8 mouse cellular contexts compared by ENCODE assay signal in genomic region chr4:128688976-128689375, GRCm38 (mm10). TPM values are rescaled to one million over a fixed set of nuclear protein-coding genes. Genes with fewer than 3 reads are reported as not detected.
DNase-seq lines count a peak whose midpoint lies in the region.

No protein-coding gene starts in this region.

- H3K9me3 ChIP-seq in forebrain, embryonic 10.5 days, result peaks cover 7% of the 10 kb centered on the region; the same call in 1 of the 2 replicates

- H3K27ac ChIP-seq in forebrain, embryonic 10.5 days, result peak overlapping the region; percentile 6; the same call in 1 of the 2 replicates

- no peaks in the 10 kb centered on the region for H3K27me3 ChIP-seq in forebrain, embryonic 10.5 days (ENCODE audit: poor library complexity, severe bottlenecking)

- peaks cover 60% of the 10 kb centered on the region for H3K4me1 ChIP-seq in forebrain, embryonic 10.5 days

- H3K36me3 ChIP-seq in forebrain, embryonic 10.5 days (replicated peaks), result no peaks in the 10 kb centered on the region

- H3K4me3 ChIP-seq in forebrain, embryonic 10.5 days, result no peak overlapping the region

- DNase-seq in MEL-GATA-1-ER (ENCODE audit: extremely low read depth, low read depth), result peak; percentile 43
- no peak for DNase-seq in forebrain, embryonic 10.5 days (ENCODE audit: extremely low spot score, low spot score)
- peak; percentile 63 for DNase-seq in layer of hippocampus, adult 8-10 months (ENCODE audit: low spot score in 2 of 2)
- DNase-seq in naive thymus-derived CD4-positive, alpha-beta T cell, adult 2 months (ENCODE audit: low read depth), result peak; percentile 67
- DNase-seq in kidney, postnatal 36 days, result no peak
- DNase-seq in embryo, embryonic 9.5 days (ENCODE audit: extremely low spot score), result no peak
- DNase-seq in ovary, adult 18-20 months (ENCODE audit: low spot score), result no peak
- DNase-seq in cerebellum, adult 18-20 months, result no peak

- WGBS in forebrain, embryonic 10.5 days, result 89% methylated on average over 9 of the region's 9 CpGs

RNA-seq across cellular contexts. Expression of gene Phc2, which starts 34.5 kb away (rescaled TPM):
- 23.3 and 23.4 TPM in 2 replicates for polyA plus RNA-seq in forebrain, embryonic 10.5 days (2016; fragmentation: Nextera tagmentation; extraction: Ambion mirVana)
- total RNA-seq in layer of hippocampus, adult 8-10 months (2022), result 10 to 100 TPM; 87.3 to 94.0 (median 91.6) TPM

Comparison
In these comparisons a context has a peak if more than half of its experiments do, and no peak if none do; other contexts are left out.
1. DNase-seq: peak in MEL-GATA-1-ER (single experiment), layer of hippocampus, adult 8-10 months (2 of 2) and naive thymus-derived CD4-positive, alpha-beta T cell, adult 2 months (single experiment); none in forebrain, embryonic 10.5 days (single experiment), kidney, postnatal 36 days (0 of 2), embryo, embryonic 9.5 days (single experiment), ovary, adult 18-20 months (single experiment) and cerebellum, adult 18-20 months (0 of 2).